Mouse (Mus musculus): ENCODE measurements around the gene Tnnc1. TPM values are rescaled to one million over a fixed set of nuclear protein-coding genes. Genes with fewer than 3 reads are reported as not detected.

Gene Tnnc1
- polyA plus RNA-seq, 1 experiment, result 0.23 TPM

DNA sequence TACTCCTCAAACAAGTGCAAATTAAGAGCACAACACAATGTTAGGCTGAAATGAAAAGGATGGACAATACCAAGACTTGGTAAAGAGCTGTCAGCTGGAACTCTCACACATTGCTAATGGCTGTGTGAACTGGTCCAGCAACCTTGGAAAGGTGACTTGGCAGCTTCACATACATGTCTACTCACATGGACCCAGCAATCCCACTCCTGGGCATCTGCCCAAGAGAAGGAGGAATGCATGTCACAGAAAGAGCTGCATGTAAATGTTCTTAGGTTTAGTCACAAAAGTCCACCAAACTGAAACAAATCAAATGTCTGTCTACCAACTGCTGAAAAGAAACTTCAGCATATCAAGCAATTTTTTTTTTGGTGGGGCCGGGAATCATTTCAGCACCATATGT is 37.8 kb downstream of the Tnnc1 start:
- no peak overlapping the region for H3K4me3 ChIP-seq (replicated peaks)
- TF ChIP-seq FLI1 (IDR thresholded peaks at IDR 0.05; ENCODE audit: low read length), result no peak
- no peak for TF ChIP-seq GATA1 (IDR thresholded peaks at IDR 0.05; ENCODE audit: borderline replicate concordance, low read length)
- H3K27me3 ChIP-seq (replicated peaks), result no peaks in the 10 kb centered on the region
- peaks cover 36% of the 10 kb centered on the region for H3K36me3 ChIP-seq (replicated peaks; ENCODE audit: low read length)
- H3K4me1 ChIP-seq, result peaks cover 25% of the 10 kb centered on the region
- no peaks in the 10 kb centered on the region for H3K9me3 ChIP-seq

DNA sequence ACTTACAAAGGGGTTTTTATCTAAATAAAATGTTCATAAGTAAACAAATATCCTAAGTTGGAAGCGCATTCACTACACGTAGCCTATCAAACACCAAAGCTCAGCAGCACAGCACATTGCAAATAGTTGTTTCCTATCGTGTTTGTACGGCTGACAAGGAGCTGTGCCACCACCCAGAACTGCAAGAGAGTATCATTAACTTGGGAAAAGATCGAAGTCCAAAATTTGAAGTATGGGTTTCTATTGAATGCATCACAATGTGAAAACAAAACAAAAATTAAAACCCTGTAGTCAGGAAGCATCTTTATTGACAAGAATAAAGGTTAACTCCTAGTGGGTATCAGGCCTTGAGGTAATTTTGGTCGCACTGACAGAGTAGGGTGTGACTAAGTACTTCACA is 40.3 kb downstream of the Tnnc1 start:
- TF ChIP-seq GATA1 (IDR thresholded peaks at IDR 0.05; ENCODE audit: borderline replicate concordance, low read length) (no peak), FLI1 (IDR thresholded peaks at IDR 0.05; ENCODE audit: low read length) (no peak)
- Histone ChIP-seq H3K27me3 (replicated peaks) (no peaks in the 10 kb centered on the region), H3K4me1 (peaks cover 39% of the 10 kb centered on the region), H3K36me3 (replicated peaks; ENCODE audit: low read length) (peaks cover 43% of the 10 kb centered on the region), H3K9me3 (no peaks in the 10 kb centered on the region), H3K4me3 (replicated peaks) (no peak overlapping the region)

DNA sequence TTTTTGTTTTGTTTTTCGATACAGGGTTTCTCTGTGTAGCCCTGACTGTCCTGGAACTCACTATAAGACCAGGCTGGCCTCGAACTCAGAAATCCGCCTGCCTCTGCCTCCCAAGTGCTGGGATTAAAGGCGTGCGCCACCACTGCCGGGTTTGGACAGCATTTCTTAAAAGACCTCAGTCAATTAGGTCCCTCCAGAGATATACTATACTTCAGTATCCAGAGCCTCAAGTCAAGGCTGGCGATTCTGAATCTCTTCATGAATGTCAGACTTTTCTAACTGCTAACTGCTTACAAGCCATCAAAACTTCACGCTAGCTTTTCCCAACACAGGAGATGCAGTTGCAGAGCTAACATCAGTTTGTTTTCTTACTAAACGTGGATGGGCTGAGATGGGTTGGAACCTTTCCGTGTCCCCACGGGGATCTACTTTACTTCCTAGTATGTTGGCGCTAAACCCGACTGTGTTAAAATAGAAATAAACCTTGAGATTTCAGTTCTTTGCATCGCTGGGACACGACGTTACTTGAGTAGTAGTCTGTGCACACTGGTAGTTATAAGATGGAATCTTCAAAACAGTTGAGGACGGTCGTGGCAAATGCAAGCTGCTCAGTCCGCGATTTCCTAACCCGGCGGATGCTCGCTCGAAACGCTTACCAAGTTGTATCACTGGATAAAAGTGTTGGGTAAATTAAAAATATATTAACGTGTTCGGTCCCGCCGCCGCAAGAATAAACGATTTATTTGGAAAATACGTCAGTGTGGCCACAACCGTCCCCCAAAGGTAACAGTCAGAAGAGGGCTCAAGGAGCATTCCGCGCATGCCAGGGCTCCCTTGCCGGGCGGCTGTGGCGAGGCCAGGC is 42.3 kb downstream of the Tnnc1 start:
- Histone ChIP-seq H3K4me1 (peaks cover 39% of the 10 kb centered on the region), H3K4me3 (replicated peaks) (peak overlapping the region; percentile 98), H3K27me3 (replicated peaks) (no peaks in the 10 kb centered on the region), H3K9me3 (no peaks in the 10 kb centered on the region), H3K36me3 (replicated peaks; ENCODE audit: low read length) (peaks cover 57% of the 10 kb centered on the region)
- no peak for TF ChIP-seq FLI1 (IDR thresholded peaks at IDR 0.05; ENCODE audit: low read length)

DNA sequence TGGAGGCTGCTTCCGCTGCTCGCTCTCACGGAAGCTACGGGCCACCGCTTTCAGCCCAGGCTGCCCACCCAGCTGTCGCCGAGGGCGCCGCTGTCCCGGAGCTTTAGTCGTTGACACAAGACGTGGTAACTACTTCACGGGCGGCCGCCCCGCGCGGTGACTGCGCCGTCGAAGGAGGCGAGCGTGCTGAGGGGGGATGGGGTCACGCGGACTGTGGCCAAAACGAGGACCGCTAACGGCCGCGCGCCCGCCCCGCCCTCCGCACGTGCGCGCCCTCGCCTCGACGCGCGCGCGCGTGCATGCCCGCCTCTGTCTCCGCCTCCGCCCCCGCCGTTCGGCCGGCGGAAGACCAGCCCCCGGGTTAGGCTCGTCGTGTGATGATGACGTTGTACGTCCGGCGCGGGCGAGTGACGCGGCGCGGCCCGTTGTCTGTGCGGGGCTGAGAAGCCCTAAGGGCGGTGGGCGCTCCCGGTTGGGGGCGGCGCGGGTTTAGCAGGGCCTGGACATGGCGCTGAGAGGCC is 43.0 kb downstream of the Tnnc1 start, which contains the start of the genes Phf7 and Bap1:
Gene Phf7, minus strand, starts transcription at position 234 of the 521 bp plus-strand sequence.
Gene Bap1, plus strand, starts transcription at position 367 of the 521 bp plus-strand sequence.
- TF ChIP-seq GATA1 (IDR thresholded peaks at IDR 0.05; ENCODE audit: borderline replicate concordance, low read length), result no peak
- no peak for TF ChIP-seq FLI1 (IDR thresholded peaks at IDR 0.05; ENCODE audit: low read length)
- no peaks in the 10 kb centered on the region for H3K27me3 ChIP-seq (replicated peaks)
- H3K4me1 ChIP-seq, result peaks cover 39% of the 10 kb centered on the region
- H3K36me3 ChIP-seq (replicated peaks; ENCODE audit: low read length), result peaks cover 60% of the 10 kb centered on the region
- peak within 1 kb of the TSS; percentile 98 for H3K4me3 ChIP-seq (replicated peaks)
- H3K9me3 ChIP-seq, result no peaks in the 10 kb centered on the region

DNA sequence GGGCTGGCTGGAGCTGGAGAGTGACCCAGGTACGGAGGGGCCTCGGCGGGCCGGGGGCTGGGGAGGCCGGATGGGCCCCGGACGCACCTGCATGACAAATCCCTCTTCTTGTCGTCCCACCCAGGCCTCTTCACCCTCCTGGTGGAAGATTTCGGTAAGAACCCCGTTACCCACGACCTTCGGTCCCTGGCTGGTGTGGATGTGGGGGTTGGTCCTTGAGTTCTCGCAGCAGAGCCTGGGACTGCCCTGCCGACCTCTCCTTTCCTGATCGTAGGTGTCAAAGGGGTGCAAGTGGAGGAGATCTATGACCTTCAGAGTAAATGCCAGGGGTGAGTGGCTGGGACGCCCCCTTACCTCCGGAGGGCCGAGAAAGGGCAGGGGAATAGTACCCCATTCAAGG is 43.5 kb downstream of the Tnnc1 start:
- Histone ChIP-seq H3K36me3 (replicated peaks; ENCODE audit: low read length) (peaks cover 60% of the 10 kb centered on the region), H3K9me3 (no peaks in the 10 kb centered on the region), H3K4me3 (replicated peaks) (peak overlapping the region; percentile 98), H3K4me1 (peaks cover 39% of the 10 kb centered on the region), H3K27me3 (replicated peaks) (no peaks in the 10 kb centered on the region)
- no peak for TF ChIP-seq FLI1 (IDR thresholded peaks at IDR 0.05; ENCODE audit: low read length)
- no peak for TF ChIP-seq GATA1 (IDR thresholded peaks at IDR 0.05; ENCODE audit: borderline replicate concordance, low read length)

GRCm38 (mm10) chr14:31252091-31252490 is 44.0 kb downstream of the Tnnc1 start:
- no peak for TF ChIP-seq GATA1 (IDR thresholded peaks at IDR 0.05; ENCODE audit: borderline replicate concordance, low read length)
- no peak for TF ChIP-seq FLI1 (IDR thresholded peaks at IDR 0.05; ENCODE audit: low read length)
- peaks cover 39% of the 10 kb centered on the region for H3K4me1 ChIP-seq
- H3K27me3 ChIP-seq (replicated peaks), result no peaks in the 10 kb centered on the region
- peaks cover 60% of the 10 kb centered on the region for H3K36me3 ChIP-seq (replicated peaks; ENCODE audit: low read length)
- no peaks in the 10 kb centered on the region for H3K9me3 ChIP-seq
- H3K4me3 ChIP-seq (replicated peaks), result peak overlapping the region; percentile 98

- peaks cover 15% of the 10 kb centered on the region for H3K4me1 ChIP-seq
- peaks cover 92% of the 10 kb centered on the region for H3K36me3 ChIP-seq (replicated peaks; ENCODE audit: low read length)
Measured at GRCm38 (mm10) chr14:31258476-31259050, 50.5 kb downstream of the Tnnc1 start.

GRCm38 (mm10) chr14:31260374-31260773 is 52.3 kb downstream of the Tnnc1 start:
- Histone ChIP-seq H3K9me3 (no peaks in the 10 kb centered on the region), H3K36me3 (replicated peaks; ENCODE audit: low read length) (peaks cover 73% of the 10 kb centered on the region), H3K27me3 (replicated peaks) (peaks cover 13% of the 10 kb centered on the region), H3K4me3 (replicated peaks) (no peak overlapping the region), H3K4me1 (peaks cover 13% of the 10 kb centered on the region)
- TF ChIP-seq GATA1 (IDR thresholded peaks at IDR 0.05; ENCODE audit: borderline replicate concordance, low read length), result no peak
- no peak for TF ChIP-seq FLI1 (IDR thresholded peaks at IDR 0.05; ENCODE audit: low read length)

More at GRCm38 (mm10) chr14:31258476-31259050, 50.5 kb downstream of the Tnnc1 start:
- no peaks in the 10 kb centered on the region for H3K27me3 ChIP-seq (replicated peaks)
- no peaks in the 10 kb centered on the region for H3K9me3 ChIP-seq
- H3K4me3 ChIP-seq (replicated peaks), result no peak overlapping the region
- TF ChIP-seq GATA1 (IDR thresholded peaks at IDR 0.05; ENCODE audit: borderline replicate concordance, low read length) (no peak), FLI1 (IDR thresholded peaks at IDR 0.05; ENCODE audit: low read length) (no peak)

- H3K36me3 ChIP-seq (replicated peaks; ENCODE audit: low read length), result peaks cover 68% of the 10 kb centered on the region
- H3K9me3 ChIP-seq, result no peaks in the 10 kb centered on the region
- TF ChIP-seq GATA1 (IDR thresholded peaks at IDR 0.05; ENCODE audit: borderline replicate concordance, low read length) (no peak), FLI1 (IDR thresholded peaks at IDR 0.05; ENCODE audit: low read length) (no peak)
- peaks cover 13% of the 10 kb centered on the region for H3K4me1 ChIP-seq
- no peak overlapping the region for H3K4me3 ChIP-seq (replicated peaks)
- H3K27me3 ChIP-seq (replicated peaks), result peaks cover 17% of the 10 kb centered on the region
Measured at GRCm38 (mm10) chr14:31260932-31261331, 52.8 kb downstream of the Tnnc1 start.

Other genes with a start within 250 kb of the Tnnc1 start
- 6.5 and 7.5 TPM in 2 replicates for gene Glt8d1, start 206.9 kb upstream of the Tnnc1 start, polyA plus RNA-seq (2012; ENCODE audit: insufficient read depth, low replicate concordance)
- gene Spcs1, start 206.6 kb upstream of the Tnnc1 start, polyA plus RNA-seq (2012; ENCODE audit: insufficient read depth, low replicate concordance), result 10.3 and 51.5 TPM in 2 replicates
- 3.7 and 3.8 TPM in 2 replicates for gene Pbrm1, start 189.2 kb upstream of the Tnnc1 start, polyA plus RNA-seq (2012; ENCODE audit: insufficient read depth, low replicate concordance)
- gene Gnl3, start 189.2 kb upstream of the Tnnc1 start, polyA plus RNA-seq (2012; ENCODE audit: insufficient read depth, low replicate concordance), result 8.2 TPM in 1 of 2 replicates, not detected in the other
- gene Smim4, start 79.4 kb upstream of the Tnnc1 start, polyA plus RNA-seq (2012; ENCODE audit: insufficient read depth, low replicate concordance), result 75.6 and 108 TPM in 2 replicates
- gene Nt5dc2, start 77.3 kb upstream of the Tnnc1 start, polyA plus RNA-seq (2012; ENCODE audit: insufficient read depth, low replicate concordance), result 31.4 and 70.8 TPM in 2 replicates
- 5.0 and 11.7 TPM in 2 replicates for gene Stab1, start 39.7 kb upstream of the Tnnc1 start, polyA plus RNA-seq (2012; ENCODE audit: insufficient read depth, low replicate concordance)
- 148 and 152 TPM in 2 replicates for gene Nisch, start 8.6 kb downstream of the Tnnc1 start, polyA plus RNA-seq (2012; ENCODE audit: insufficient read depth, low replicate concordance)
- gene Sema3g, start 9.5 kb downstream of the Tnnc1 start, polyA plus RNA-seq (2012; ENCODE audit: insufficient read depth, low replicate concordance), result not detected in 2 replicates
- 0.93 and 1.7 TPM in 2 replicates for gene Phf7, start 43.0 kb downstream of the Tnnc1 start, polyA plus RNA-seq (2012; ENCODE audit: insufficient read depth, low replicate concordance)
- gene Bap1, start 43.1 kb downstream of the Tnnc1 start, polyA plus RNA-seq (2012; ENCODE audit: insufficient read depth, low replicate concordance), result 52.1 and 63.2 TPM in 2 replicates
- gene Dnah1, start 115.6 kb downstream of the Tnnc1 start, polyA plus RNA-seq (2012; ENCODE audit: insufficient read depth, low replicate concordance), result 0.06 TPM in 1 of 2 replicates, not detected in the other
- gene Capn7, start 128.3 kb downstream of the Tnnc1 start, polyA plus RNA-seq (2012; ENCODE audit: insufficient read depth, low replicate concordance), result 0.60 and 1.9 TPM in 2 replicates
- 2.2 TPM in 1 of 2 replicates, not detected in the other for gene Sh3bp5, start 227.8 kb downstream of the Tnnc1 start, polyA plus RNA-seq (2012; ENCODE audit: insufficient read depth, low replicate concordance)